Mouse (Mus musculus): ENCODE measurements around the gene Gorab.

Gorab gene

GRCm38 (mm10) chr1:163403498-163404126 lies at the start of gene Gorab:
Gene Gorab, minus strand, starts transcription at chr1:163403669.
- DNase-seq (ENCODE audit: extremely low spot score, low read depth, low spot score), result peak; percentile 85

GRCm38 (mm10) chr1:163443832-163444231 lies 40.4 kb upstream of the Gorab start:
- no peak for DNase-seq (ENCODE audit: extremely low spot score, low read depth, low spot score)

GRCm38 (mm10) chr1:163439002-163439401 lies 35.5 kb upstream of the Gorab start:
- DNase-seq (ENCODE audit: extremely low spot score, low read depth, low spot score), result no peak

GRCm38 (mm10) chr1:163423467-163424014 lies 20.1 kb upstream of the Gorab start:
- DNase-seq (ENCODE audit: extremely low spot score, low read depth, low spot score), result no peak

GRCm38 (mm10) chr1:163417191-163417590 lies 13.7 kb upstream of the Gorab start:
- no peak for DNase-seq (ENCODE audit: extremely low spot score, low read depth, low spot score)

GRCm38 (mm10) chr1:163414200-163414599 lies 10.7 kb upstream of the Gorab start:
- DNase-seq (ENCODE audit: extremely low spot score, low read depth, low spot score), result no peak

GRCm38 (mm10) chr1:163406203-163406602 lies 2.7 kb upstream of the Gorab start:
- DNase-seq (ENCODE audit: extremely low spot score, low read depth, low spot score), result no peak

- DNase-seq (ENCODE audit: extremely low spot score, low read depth, low spot score), result no peak
Measured at GRCm38 (mm10) chr1:163391321-163391720, 12.1 kb downstream of the Gorab start.

- DNase-seq (ENCODE audit: extremely low spot score, low read depth, low spot score), result no peak
Measured at GRCm38 (mm10) chr1:163390044-163390443, 13.4 kb downstream of the Gorab start.

- no peak for DNase-seq (ENCODE audit: extremely low spot score, low read depth, low spot score)
Measured at GRCm38 (mm10) chr1:163386196-163386595, 17.3 kb downstream of the Gorab start.

GRCm38 (mm10) chr1:163383442-163384027 lies 19.9 kb downstream of the Gorab start:
- no peak for DNase-seq (ENCODE audit: extremely low spot score, low read depth, low spot score)

- DNase-seq (ENCODE audit: extremely low spot score, low read depth, low spot score), result no peak
Measured at GRCm38 (mm10) chr1:163382048-163382719, 21.3 kb downstream of the Gorab start.

GRCm38 (mm10) chr1:163380591-163380990 lies 22.9 kb downstream of the Gorab start:
- no peak for DNase-seq (ENCODE audit: extremely low spot score, low read depth, low spot score)

- DNase-seq (ENCODE audit: extremely low spot score, low read depth, low spot score), result no peak
Measured at GRCm38 (mm10) chr1:163380072-163380471, 23.4 kb downstream of the Gorab start.

GRCm38 (mm10) chr1:163377924-163378323 lies 25.5 kb downstream of the Gorab start:
- DNase-seq (ENCODE audit: extremely low spot score, low read depth, low spot score), result peak; percentile 66

- DNase-seq (ENCODE audit: extremely low spot score, low read depth, low spot score), result no peak
Measured at GRCm38 (mm10) chr1:163376818-163377581, 26.5 kb downstream of the Gorab start.

- peak; percentile 88 for DNase-seq (ENCODE audit: extremely low spot score, low read depth, low spot score)
Measured at GRCm38 (mm10) chr1:163374455-163374854, 29.0 kb downstream of the Gorab start.

GRCm38 (mm10) chr1:163362202-163362601 lies 41.3 kb downstream of the Gorab start:
- no peak for DNase-seq (ENCODE audit: extremely low spot score, low read depth, low spot score)

GRCm38 (mm10) chr1:163361376-163361775 lies 42.1 kb downstream of the Gorab start:
- DNase-seq (ENCODE audit: extremely low spot score, low read depth, low spot score), result no peak

- DNase-seq (ENCODE audit: extremely low spot score, low read depth, low spot score), result no peak
Measured at GRCm38 (mm10) chr1:163360796-163361195, 42.7 kb downstream of the Gorab start.

- no peak for DNase-seq (ENCODE audit: extremely low spot score, low read depth, low spot score)
Measured at GRCm38 (mm10) chr1:163359521-163359920, 43.9 kb downstream of the Gorab start.
